Mouse (Mus musculus) lung, postnatal 0 days (tissue): ENCODE measurements at regions not wholly inside any gene's neighbourhood (a gene's known extent, or its start where the extent isn't known, plus 50 kb on each side); places are given as distances from the start of the nearest gene placed in this dataset.

Source experiments
- ATAC-seq: fragments of 200-750 bp; cut with Nextera tagmentation; 2 replicates; pipeline ENCODE4 v1.8.0; 2017; ENCODE audit warnings: moderate library complexity
- DNase-seq: peaks from one replicate; pipeline ENCODE4 v3.0.0-alpha.2; 2016; ENCODE audit warnings: low spot score
- H3K27ac ChIP-seq: fragments of 300-500 bp; sonication (generic); 2 replicates; pipeline ENCODE4 v1.5.1; 2014; ENCODE audit warnings: antibody characterized with exemption, mild to moderate bottlenecking, low read length, mixed read lengths
- H3K27me3 ChIP-seq: fragments of 300-500 bp; sonication (generic); replicated peaks from 2 replicates; pipeline ENCODE4 v1.6.1; 2014; ENCODE audit warnings: low read length, mixed read lengths; ENCODE audit not compliant: insufficient read depth
- H3K36me3 ChIP-seq: fragments of 300-500 bp; sonication (generic); 2 replicates; pipeline ENCODE4 v1.6.1; 2014; ENCODE audit warnings: low read length, mixed read lengths; ENCODE audit not compliant: insufficient read depth
- H3K4me1 ChIP-seq: fragments of 300-500 bp; sonication (generic); 2 replicates; pipeline ENCODE4 v1.6.1; 2014; ENCODE audit warnings: antibody characterized with exemption, low read depth, low read length, mixed read lengths; ENCODE audit not compliant: insufficient read depth
- H3K4me2 ChIP-seq: fragments of 300-500 bp; sonication (generic); replicated peaks from 2 replicates; pipeline ENCODE4 v1.6.1; 2014; ENCODE audit warnings: low read depth, mild to moderate bottlenecking, low read length, moderate library complexity, mixed read lengths
- H3K4me3 ChIP-seq: fragments of 300-500 bp; sonication (generic); 2 replicates; pipeline ENCODE4 v1.5.1; 2014; ENCODE audit warnings: low read depth, low read length
- H3K9ac ChIP-seq: fragments of 300-500 bp; sonication (generic); replicated peaks from 2 replicates; pipeline ENCODE4 v1.6.1; 2014; ENCODE audit warnings: low read depth, mild to moderate bottlenecking
- H3K9me3 ChIP-seq: fragments of 300-500 bp; sonication (generic); 2 replicates; pipeline ENCODE4 v1.6.1; 2016; ENCODE audit warnings: low read length, mixed read lengths
- CTCF ChIP-seq: IDR thresholded peaks from 2 replicates; pipeline ENCODE4 v1.5.1; 2016; ENCODE audit warnings: antibody characterized with exemption, mild to moderate bottlenecking
- EP300 ChIP-seq: IDR thresholded peaks from 2 replicates; pipeline ENCODE4 v1.6.1; 2016; ENCODE audit warnings: antibody characterized with exemption, mild to moderate bottlenecking, control low read depth
- WGBS: fragments of 180-500 bp; shearing (Covaris S2); extraction: QIAGEN DNeasy Blood & Tissue Kit; methylation state at CpG from one replicate; pipeline ENCODE4 v1.1.7; 2014; 5-methylcytosine and 5-hydroxymethylcytosine counted together

- ATAC-seq (peak; percentile 57), DNase-seq (peak; percentile 64)
- no peak overlapping the region for H3K4me2 ChIP-seq
- no peak overlapping the region for H3K9ac ChIP-seq
- WGBS: 34% methylated on average over 3 of the region's 3 CpGs
- H3K27me3 ChIP-seq: no peaks in the 10 kb centered on the region
- no peak overlapping the region for H3K4me3 ChIP-seq
- no peaks in the 10 kb centered on the region for H3K36me3 ChIP-seq
- 0 out of 2 replicates have a peak, but pooled peaks have one; percentile 29 for TF ChIP-seq EP300
- no peak for TF ChIP-seq CTCF
- no peaks in the 10 kb centered on the region; the same call in 1 of the 2 replicates for H3K4me1 ChIP-seq
- no peaks in the 10 kb centered on the region for H3K9me3 ChIP-seq
- no peak overlapping the region for H3K27ac ChIP-seq
These were observed 125.9 kb upstream of the Rxylt1 start for GRCm38 (mm10) chr10:122223076-122223475.

- Histone ChIP-seq H3K27me3 (no peaks in the 10 kb centered on the region), H3K9ac (no peak overlapping the region), H3K4me1 (no peaks in the 10 kb centered on the region), H3K9me3 (no peaks in the 10 kb centered on the region), H3K36me3 (no peaks in the 10 kb centered on the region), H3K4me3 (no peak overlapping the region), H3K27ac (no peak overlapping the region), H3K4me2 (no peak overlapping the region)
- DNase-seq (no peak), ATAC-seq (no peak)
- WGBS: 66% methylated on average over 4 of the region's 4 CpGs
- no peak for TF ChIP-seq EP300
- TF ChIP-seq CTCF: no peak
These were observed 120.4 kb upstream of the Rxylt1 start for GRCm38 (mm10) chr10:122217594-122217993.

GRCm38 (mm10) chr10:122199791-122200190, 102.6 kb upstream of the Rxylt1 start:
- no peak overlapping the region for H3K9ac ChIP-seq
- H3K9me3 ChIP-seq: no peaks in the 10 kb centered on the region
- DNase-seq: no peak
- TF ChIP-seq EP300: no peak
- no peak for TF ChIP-seq CTCF
- no peak overlapping the region for H3K4me3 ChIP-seq
- H3K27me3 ChIP-seq: no peaks in the 10 kb centered on the region
- 38% methylated on average over 4 of the region's 4 CpGs for WGBS
- H3K36me3 ChIP-seq: no peaks in the 10 kb centered on the region
- no peak overlapping the region for H3K4me2 ChIP-seq
- no peak for ATAC-seq
- H3K4me1 ChIP-seq: 0 out of 2 replicates have a peak, but pooled peaks cover 5% of the 10 kb centered on the region
- H3K27ac ChIP-seq: no peak overlapping the region

- Histone ChIP-seq H3K4me1 (0 out of 2 replicates have a peak, but pooled peaks cover 5% of the 10 kb centered on the region), H3K36me3 (no peaks in the 10 kb centered on the region)
- WGBS: 61% methylated on average over 4 of the region's 4 CpGs
These were observed 100.5 kb upstream of the Rxylt1 start for GRCm38 (mm10) chr10:122197703-122198102.

GRCm38 (mm10) chr10:122194139-122194538, 97.0 kb upstream of the Rxylt1 start:
- DNase-seq (no peak), ATAC-seq (no peak)
- Histone ChIP-seq H3K4me2 (no peak overlapping the region), H3K27ac (no peak overlapping the region), H3K27me3 (no peaks in the 10 kb centered on the region), H3K9me3 (no peaks in the 10 kb centered on the region), H3K4me3 (no peak overlapping the region), H3K36me3 (no peaks in the 10 kb centered on the region), H3K4me1 (no peaks in the 10 kb centered on the region), H3K9ac (no peak overlapping the region)
- TF ChIP-seq EP300 (no peak), CTCF (no peak)
- WGBS: 63% methylated on average over 9 of the region's 9 CpGs

More at GRCm38 (mm10) chr10:122197703-122198102, 100.5 kb upstream of the Rxylt1 start:
- no peak overlapping the region for H3K27ac ChIP-seq
- DNase-seq (no peak), ATAC-seq (no peak)
- no peak for TF ChIP-seq EP300
- TF ChIP-seq CTCF: no peak
- H3K9ac ChIP-seq: no peak overlapping the region
- no peak overlapping the region for H3K4me3 ChIP-seq
- no peak overlapping the region for H3K4me2 ChIP-seq
- H3K9me3 ChIP-seq: no peaks in the 10 kb centered on the region
- no peaks in the 10 kb centered on the region for H3K27me3 ChIP-seq

- TF ChIP-seq EP300 (no peak), CTCF (no peak)
- Histone ChIP-seq H3K4me2 (no peak overlapping the region), H3K27ac (no peak overlapping the region), H3K4me1 (no peaks in the 10 kb centered on the region), H3K4me3 (no peak overlapping the region), H3K27me3 (no peaks in the 10 kb centered on the region), H3K36me3 (no peaks in the 10 kb centered on the region), H3K9me3 (no peaks in the 10 kb centered on the region), H3K9ac (no peak overlapping the region)
- WGBS: 85% methylated on average over 5 of the region's 5 CpGs
- DNase-seq: no peak
- ATAC-seq: no peak
These were observed 96.2 kb upstream of the Rxylt1 start for GRCm38 (mm10) chr10:122193343-122193742.

- no peaks in the 10 kb centered on the region for H3K27me3 ChIP-seq
- H3K27ac ChIP-seq: no peak overlapping the region
- H3K4me2 ChIP-seq: no peak overlapping the region
- H3K9ac ChIP-seq: no peak overlapping the region
- TF ChIP-seq CTCF: no peak
- peak; percentile 94 for TF ChIP-seq EP300
- no peak overlapping the region for H3K4me3 ChIP-seq
- ATAC-seq: peak; percentile 93
- H3K36me3 ChIP-seq: no peaks in the 10 kb centered on the region
- H3K4me1 ChIP-seq: no peaks in the 10 kb centered on the region
- peak; percentile 88 for DNase-seq
- WGBS: 68% methylated on average over 9 of the region's 9 CpGs
- no peaks in the 10 kb centered on the region for H3K9me3 ChIP-seq
These were observed 88.1 kb upstream of the Rxylt1 start for GRCm38 (mm10) chr10:122185152-122185745.
